Mouse (Mus musculus) retina, postnatal 7 days (tissue): Measurements from ENCODE around the gene Vmn1r29.
"Not testable (repeated sequence)": the region's sequence is repeated elsewhere in the genome, so short reads cannot be mapped to it uniquely, and the experiment has no call there.

Source experiments
- DNase-seq: peaks from one replicate; pipeline ENCODE4 v3.0.0-alpha.2; 2012; ENCODE audit warnings: low read depth, low spot score

The Vmn1r29 gene

DNA sequence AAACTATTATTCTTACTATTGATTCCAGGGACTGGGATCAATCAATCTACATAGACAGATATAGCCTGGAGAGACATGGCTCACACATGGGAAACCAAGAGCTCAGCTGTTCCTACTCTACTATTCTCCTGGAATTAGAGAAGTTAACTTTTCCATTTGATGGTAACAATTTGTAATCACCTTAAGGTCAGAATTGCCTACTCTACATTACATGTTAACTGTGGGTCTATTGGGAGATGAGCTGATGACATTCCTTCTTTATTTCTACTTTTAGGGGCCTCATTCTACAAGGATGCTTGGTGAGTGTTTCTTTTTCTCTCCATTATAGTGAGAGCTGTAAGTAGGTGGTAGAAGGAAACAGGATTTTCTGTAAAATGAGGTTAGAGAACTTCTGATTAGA, at the start of gene Vmn1r29:
Gene Vmn1r29, plus strand, starts transcription at position 301 of the 400 bp plus-strand sequence.
- DNase-seq, result no peak

DNA sequence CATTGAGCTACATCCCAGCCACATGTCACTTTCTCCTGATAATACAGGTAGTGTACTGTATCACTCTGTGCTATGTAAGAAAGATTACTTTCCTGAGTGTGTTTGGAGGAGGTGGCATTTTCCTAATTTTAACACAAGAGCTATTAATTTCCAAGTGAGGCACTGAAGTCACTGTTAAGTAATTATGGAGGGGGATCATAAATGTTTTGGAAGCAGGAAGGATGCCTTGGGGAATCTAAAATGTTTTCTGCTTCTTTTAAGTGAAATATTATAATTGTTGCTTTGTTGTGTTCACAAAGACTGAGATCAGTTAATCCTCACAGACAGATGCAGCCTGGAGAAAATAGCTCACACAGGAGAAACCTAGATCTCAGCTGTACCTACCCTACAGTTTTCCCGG, 39.6 kb upstream of the Vmn1r29 start, which contains the start of gene Vmn1r28:
Gene Vmn1r28, plus strand, starts transcription at position 301 of the 400 bp plus-strand sequence.
- DNase-seq, result no peak

DNA sequence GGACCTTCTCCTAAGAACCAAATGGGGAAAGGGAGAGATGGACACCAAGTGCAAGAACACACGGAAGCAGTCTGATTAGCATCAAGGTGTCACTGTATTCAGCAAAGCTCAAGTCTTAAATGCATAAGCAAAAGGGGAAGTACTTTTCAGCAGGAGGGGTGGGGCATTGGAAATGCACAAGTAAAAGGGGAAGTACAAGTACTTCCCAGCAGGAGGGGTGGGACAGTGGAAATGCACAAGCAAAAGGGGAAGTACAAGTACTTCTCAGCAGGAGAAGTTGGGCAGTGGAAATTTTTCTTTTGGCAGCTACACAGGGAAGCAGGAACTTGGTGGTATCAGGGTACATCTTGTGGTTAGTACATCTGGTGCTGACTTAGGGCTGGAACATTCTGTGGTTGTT, 21.7 kb upstream of the Vmn1r29 start:
- not testable (repeated sequence) for DNase-seq

DNA sequence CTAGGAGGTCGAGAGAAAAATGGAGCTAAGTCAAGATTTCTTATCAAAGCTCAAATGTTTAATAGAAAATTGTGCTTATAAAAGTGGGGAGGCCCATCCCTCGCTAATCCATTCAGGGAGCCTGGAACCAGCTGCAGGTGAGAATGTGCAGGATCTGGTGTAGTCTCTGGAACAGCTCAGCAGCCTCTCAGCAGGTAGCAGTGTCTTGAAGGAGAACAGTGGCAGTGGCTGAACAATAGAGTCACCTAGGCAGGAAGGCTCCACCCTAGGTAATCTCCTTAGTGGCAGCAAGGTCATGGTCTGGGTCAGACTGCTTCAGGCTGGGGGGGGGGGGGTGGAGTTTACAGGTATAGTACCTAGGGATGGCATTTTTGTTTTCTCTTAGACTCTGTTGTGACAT, 9.1 kb upstream of the Vmn1r29 start:
- DNase-seq, result no peak

DNA sequence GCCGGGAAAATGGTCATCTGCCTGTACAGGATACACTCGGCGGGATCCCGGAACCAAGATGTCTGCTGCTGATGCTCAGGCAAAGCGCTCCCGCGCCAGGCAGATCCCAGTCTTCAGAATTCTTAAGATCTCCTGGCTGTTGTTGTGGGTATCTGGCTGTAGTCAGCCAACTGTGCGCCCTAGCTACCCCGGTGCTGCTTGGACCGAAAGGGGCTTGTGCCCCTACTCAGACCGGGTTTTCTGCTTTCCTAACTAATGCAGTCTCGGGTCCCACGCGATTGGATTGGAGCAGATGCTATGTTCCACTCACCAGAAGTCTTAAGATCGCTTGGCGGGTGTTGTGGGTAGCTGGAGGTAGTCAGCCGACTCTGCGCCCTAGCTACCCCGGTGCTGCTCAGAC, 2.8 kb upstream of the Vmn1r29 start:
- DNase-seq, result not testable (repeated sequence)

DNA sequence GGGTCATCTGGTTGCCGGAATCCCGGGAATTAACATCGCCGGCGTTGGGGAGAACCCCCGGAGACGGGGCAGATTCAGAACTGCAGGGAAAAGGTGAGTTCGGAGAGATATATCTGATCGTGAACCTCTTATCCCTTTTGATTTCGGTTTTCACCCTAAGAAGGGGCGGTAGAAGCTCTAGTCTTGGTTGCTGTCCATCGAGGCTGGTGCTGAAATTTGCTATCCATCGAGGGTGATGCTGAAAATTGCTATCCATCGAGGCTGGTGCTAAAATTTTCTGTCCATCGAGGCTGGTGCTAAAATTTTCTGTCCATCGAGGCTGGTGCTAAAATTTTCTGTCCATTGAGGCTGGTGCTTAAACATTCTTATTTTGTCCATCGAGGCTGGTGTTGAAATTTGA, 29.3 kb downstream of the Vmn1r29 start:
- DNase-seq, result not testable (repeated sequence)
